Mouse (Mus musculus): Measurements from ENCODE around the gene Sobp. TPM values are rescaled to one million over a fixed set of nuclear protein-coding genes. Genes with fewer than 3 reads are reported as not detected.

The Sobp gene
- polyA plus RNA-seq, 1 experiment from 2014 or later: 0.75 TPM

- no peak overlapping the region for H3K4me3 ChIP-seq (ENCODE audit: low read depth, low read length)
- H3K4me2 ChIP-seq (replicated peaks; ENCODE audit: low read depth): no peak overlapping the region
- H3K27me3 ChIP-seq (ENCODE audit: control insufficient read depth, insufficient read depth, low read length): no peaks in the 10 kb centered on the region
- no peaks in the 10 kb centered on the region for H3K9me3 ChIP-seq (ENCODE audit: control insufficient read depth, low read length)
- no peak for DNase-seq (ENCODE audit: low spot score)
- 49% methylated on average over 3 of the region's 3 CpGs for WGBS
- TF ChIP-seq CTCF (IDR thresholded peaks at IDR 0.05; ENCODE audit: low read depth): no peak
- TF ChIP-seq EP300 (optimal IDR thresholded peaks at IDR 0.05): no peak
- H3K36me3 ChIP-seq (ENCODE audit: control insufficient read depth, insufficient read depth, low read length): no peaks in the 10 kb centered on the region
- no peaks in the 10 kb centered on the region for H3K4me1 ChIP-seq (replicated peaks; ENCODE audit: control insufficient read depth, insufficient read depth)
- H3K27ac ChIP-seq (replicated peaks): no peak overlapping the region
- ATAC-seq (ENCODE audit: low FRiP score, low TSS enrichment): no peak
- H3K9ac ChIP-seq (ENCODE audit: low read length): no peak overlapping the region
Observed at GRCm38 (mm10) chr10:42978346-42978745, 196.0 kb downstream of the Sobp start.

- Histone ChIP-seq H3K4me3 (ENCODE audit: low read depth, low read length) (no peak overlapping the region), H3K9ac (ENCODE audit: low read length) (no peak overlapping the region), H3K4me2 (replicated peaks; ENCODE audit: low read depth) (no peak overlapping the region), H3K4me1 (replicated peaks; ENCODE audit: control insufficient read depth, insufficient read depth) (no peaks in the 10 kb centered on the region), H3K36me3 (ENCODE audit: control insufficient read depth, insufficient read depth, low read length) (no peaks in the 10 kb centered on the region), H3K27ac (replicated peaks) (no peak overlapping the region), H3K9me3 (ENCODE audit: control insufficient read depth, low read length) (no peaks in the 10 kb centered on the region), H3K27me3 (ENCODE audit: control insufficient read depth, insufficient read depth, low read length) (no peaks in the 10 kb centered on the region)
- TF ChIP-seq EP300 (optimal IDR thresholded peaks at IDR 0.05): no peak
- no peak for TF ChIP-seq CTCF (IDR thresholded peaks at IDR 0.05; ENCODE audit: low read depth)
- DNase-seq (ENCODE audit: low spot score) (no peak), ATAC-seq (ENCODE audit: low FRiP score, low TSS enrichment) (no peak)
- WGBS: 69% methylated on average over 6 of the region's 6 CpGs
Observed at GRCm38 (mm10) chr10:42976577-42976976, 197.8 kb downstream of the Sobp start.

GRCm38 (mm10) chr10:42973537-42973936 is 200.8 kb downstream of the Sobp start:
- no peak overlapping the region for H3K27ac ChIP-seq (replicated peaks)
- H3K9ac ChIP-seq (ENCODE audit: low read length): no peak overlapping the region
- DNase-seq (ENCODE audit: low spot score) (no peak), ATAC-seq (ENCODE audit: low FRiP score, low TSS enrichment) (no peak)
- no peaks in the 10 kb centered on the region for H3K4me1 ChIP-seq (replicated peaks; ENCODE audit: control insufficient read depth, insufficient read depth)
- H3K36me3 ChIP-seq (ENCODE audit: control insufficient read depth, insufficient read depth, low read length): no peaks in the 10 kb centered on the region
- no peaks in the 10 kb centered on the region for H3K27me3 ChIP-seq (ENCODE audit: control insufficient read depth, insufficient read depth, low read length)
- H3K4me2 ChIP-seq (replicated peaks; ENCODE audit: low read depth): no peak overlapping the region
- no peak for TF ChIP-seq CTCF (IDR thresholded peaks at IDR 0.05; ENCODE audit: low read depth)
- no peak for TF ChIP-seq EP300 (optimal IDR thresholded peaks at IDR 0.05)
- H3K9me3 ChIP-seq (ENCODE audit: control insufficient read depth, low read length): no peaks in the 10 kb centered on the region
- no peak overlapping the region for H3K4me3 ChIP-seq (ENCODE audit: low read depth, low read length)
- 63% methylated on average over 4 of the region's 4 CpGs for WGBS

- peak; percentile 89 for ATAC-seq (ENCODE audit: low FRiP score, low TSS enrichment)
- Histone ChIP-seq H3K27me3 (ENCODE audit: control insufficient read depth, insufficient read depth, low read length) (no peaks in the 10 kb centered on the region), H3K27ac (replicated peaks) (no peak overlapping the region), H3K4me1 (replicated peaks; ENCODE audit: control insufficient read depth, insufficient read depth) (no peaks in the 10 kb centered on the region), H3K9ac (ENCODE audit: low read length) (no peak overlapping the region), H3K36me3 (ENCODE audit: control insufficient read depth, insufficient read depth, low read length) (no peaks in the 10 kb centered on the region), H3K4me3 (ENCODE audit: low read depth, low read length) (no peak overlapping the region; the same call in 1 of the 2 replicates), H3K9me3 (ENCODE audit: control insufficient read depth, low read length) (no peaks in the 10 kb centered on the region), H3K4me2 (replicated peaks; ENCODE audit: low read depth) (peak overlapping the region; percentile 47)
- 24% methylated on average over 18 of the region's 18 CpGs for WGBS
- TF ChIP-seq CTCF (IDR thresholded peaks at IDR 0.05; ENCODE audit: low read depth) (peak; percentile 86), EP300 (optimal IDR thresholded peaks at IDR 0.05) (no peak)
- DNase-seq (ENCODE audit: low spot score): peak; percentile 90
Observed at GRCm38 (mm10) chr10:42972504-42973172, 201.7 kb downstream of the Sobp start.

GRCm38 (mm10) chr10:42968332-42968731 is 206.0 kb downstream of the Sobp start:
- H3K36me3 ChIP-seq (ENCODE audit: control insufficient read depth, insufficient read depth, low read length): no peaks in the 10 kb centered on the region
- DNase-seq (ENCODE audit: low spot score) (no peak), ATAC-seq (ENCODE audit: low FRiP score, low TSS enrichment) (no peak)
- H3K4me3 ChIP-seq (ENCODE audit: low read depth, low read length): no peak overlapping the region
- no peak overlapping the region for H3K9ac ChIP-seq (ENCODE audit: low read length)
- 30% methylated on average over 2 of the region's 2 CpGs for WGBS
- no peaks in the 10 kb centered on the region for H3K4me1 ChIP-seq (replicated peaks; ENCODE audit: control insufficient read depth, insufficient read depth)
- H3K4me2 ChIP-seq (replicated peaks; ENCODE audit: low read depth): no peak overlapping the region
- no peak overlapping the region for H3K27ac ChIP-seq (replicated peaks)
- no peaks in the 10 kb centered on the region for H3K27me3 ChIP-seq (ENCODE audit: control insufficient read depth, insufficient read depth, low read length)
- no peak for TF ChIP-seq EP300 (optimal IDR thresholded peaks at IDR 0.05)
- TF ChIP-seq CTCF (IDR thresholded peaks at IDR 0.05; ENCODE audit: low read depth): no peak
- no peaks in the 10 kb centered on the region for H3K9me3 ChIP-seq (ENCODE audit: control insufficient read depth, low read length)

GRCm38 (mm10) chr10:42963061-42963460 is 211.3 kb downstream of the Sobp start:
- H3K27me3 ChIP-seq (ENCODE audit: control insufficient read depth, insufficient read depth, low read length): no peaks in the 10 kb centered on the region
- no peaks in the 10 kb centered on the region for H3K36me3 ChIP-seq (ENCODE audit: control insufficient read depth, insufficient read depth, low read length)
- DNase-seq (ENCODE audit: low spot score) (no peak), ATAC-seq (ENCODE audit: low FRiP score, low TSS enrichment) (no peak)
- 75% methylated on average over 2 of the region's 2 CpGs for WGBS
- H3K9me3 ChIP-seq (ENCODE audit: control insufficient read depth, low read length): no peaks in the 10 kb centered on the region
- H3K9ac ChIP-seq (ENCODE audit: low read length): no peak overlapping the region
- no peak overlapping the region for H3K4me2 ChIP-seq (replicated peaks; ENCODE audit: low read depth)
- TF ChIP-seq CTCF (IDR thresholded peaks at IDR 0.05; ENCODE audit: low read depth) (no peak), EP300 (optimal IDR thresholded peaks at IDR 0.05) (no peak)
- no peak overlapping the region for H3K4me3 ChIP-seq (ENCODE audit: low read depth, low read length)
- H3K4me1 ChIP-seq (replicated peaks; ENCODE audit: control insufficient read depth, insufficient read depth): no peaks in the 10 kb centered on the region
- no peak overlapping the region for H3K27ac ChIP-seq (replicated peaks)
